Mouse (Mus musculus) spleen, postnatal 10 days (tissue): ENCODE measurements around the gene Pnrc1.

Experiments
- DNase-seq, 2 experiments: peaks; one replicate each; pipeline ENCODE4 v3.0.0; 2021 to 2022; ENCODE audit warnings: low spot score in 2 of 2

Gene Pnrc1

DNA sequence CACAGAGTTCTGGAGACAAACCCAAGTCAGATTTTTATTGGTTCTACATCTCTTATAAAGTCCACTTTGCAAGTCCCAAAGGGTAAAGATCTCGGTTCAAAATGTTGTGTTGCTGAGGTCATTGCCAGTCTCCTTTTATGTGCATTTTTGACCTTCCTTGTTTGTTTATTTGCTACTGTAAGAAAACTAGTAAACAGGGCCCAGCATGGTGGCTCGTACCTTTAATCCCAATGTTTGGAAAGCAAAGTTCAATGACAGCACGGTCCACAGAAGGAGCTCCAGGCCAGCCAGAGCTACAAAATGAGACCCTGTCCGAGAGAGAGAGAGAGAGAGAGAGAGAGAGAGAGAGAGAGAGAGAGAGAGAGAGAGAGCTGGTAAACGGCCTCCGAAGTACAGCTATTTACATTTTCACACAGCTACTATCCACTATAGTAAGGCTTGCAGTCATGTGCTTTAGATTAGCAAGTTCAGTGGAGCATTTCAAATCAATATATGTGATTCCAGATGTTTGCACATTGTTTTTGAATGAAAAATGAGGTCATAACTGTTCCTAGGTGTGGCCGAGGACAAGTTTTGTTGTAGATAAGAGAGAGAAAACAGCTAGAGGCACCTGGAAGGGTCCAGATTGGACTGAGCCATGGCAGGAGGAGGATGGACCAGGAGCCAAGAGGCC, 65.8 kb downstream of the Pnrc1 start:
- no peak for DNase-seq

- no peak for DNase-seq
Measured at GRCm38 (mm10) chr4:33221847-33222246, 68.1 kb downstream of the Pnrc1 start.

DNA sequence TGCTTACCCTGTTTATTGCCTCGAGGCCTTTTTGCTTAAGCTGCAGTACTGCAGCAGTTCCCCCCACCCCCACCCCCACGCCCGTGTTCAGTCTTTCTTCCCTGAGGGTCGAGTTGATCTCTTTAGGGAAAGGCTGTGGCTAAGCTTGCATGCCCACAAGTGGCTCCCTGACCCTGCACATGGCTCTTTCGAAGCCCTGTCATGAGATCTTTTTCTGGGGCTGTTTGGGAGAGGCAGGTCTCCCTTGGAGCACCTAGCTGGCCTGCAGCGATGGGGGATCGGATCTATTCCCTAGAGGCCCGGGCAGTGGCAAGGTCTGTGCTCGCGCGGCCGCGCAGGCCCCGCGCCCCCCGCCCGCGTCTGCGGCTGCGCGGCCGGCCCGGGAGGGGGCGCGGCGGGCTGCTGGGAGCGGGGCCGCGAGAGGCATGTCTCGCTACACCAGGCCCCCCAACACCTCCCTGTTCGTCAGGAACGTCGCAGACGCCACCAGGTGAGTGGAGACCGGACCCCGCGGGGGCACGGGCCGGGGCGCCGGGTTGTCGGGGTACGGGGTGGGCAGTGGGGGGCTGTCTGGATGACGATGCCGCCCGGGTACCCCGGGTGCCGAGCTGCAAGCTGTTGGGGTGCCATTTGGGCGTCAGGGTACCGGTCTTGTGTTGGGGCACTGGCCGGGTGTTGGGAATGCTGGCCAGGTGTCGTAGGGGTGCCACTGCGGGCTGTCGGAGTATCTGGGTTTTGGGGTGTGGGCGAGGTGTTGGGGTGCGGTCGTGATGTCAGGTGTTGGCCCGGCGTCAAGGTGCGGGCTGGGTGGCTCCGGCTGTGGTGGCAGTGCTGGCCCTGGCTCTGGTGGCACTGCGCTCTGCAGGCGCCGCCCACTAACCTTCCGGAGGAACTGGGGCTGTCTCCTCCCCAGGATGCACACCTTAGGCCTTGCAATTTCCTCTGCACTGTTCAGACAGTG, 80.8 kb downstream of the Pnrc1 start, which contains the start of gene Srsf12:
Gene Srsf12 (plus strand): TSS at position 111 of the 961 bp plus-strand sequence.
- DNase-seq, result peak in 1 of 2 experiments; percentile 38

GRCm38 (mm10) chr4:33207551-33207950, 82.4 kb downstream of the Pnrc1 start:
- DNase-seq, result no peak

DNA sequence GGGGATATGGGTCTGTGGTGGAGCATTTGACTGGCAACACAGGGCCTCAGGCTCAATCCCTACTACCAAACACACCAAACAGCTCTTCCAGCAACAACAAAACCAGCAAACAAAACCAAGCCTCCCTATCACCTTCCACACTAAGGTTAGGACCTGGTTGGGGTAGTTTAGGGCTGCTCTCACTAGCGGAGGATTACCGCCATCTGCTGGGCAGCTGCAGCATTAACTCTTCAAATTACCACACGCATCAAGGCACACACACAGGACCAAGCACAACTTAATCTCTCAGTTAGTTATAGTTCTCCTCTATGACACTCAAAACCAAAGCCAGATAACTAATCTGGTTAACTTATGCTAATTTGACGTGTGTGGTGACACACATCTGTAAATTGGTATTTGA, 85.3 kb downstream of the Pnrc1 start:
- peak; percentile 13 to 71 for DNase-seq

DNA sequence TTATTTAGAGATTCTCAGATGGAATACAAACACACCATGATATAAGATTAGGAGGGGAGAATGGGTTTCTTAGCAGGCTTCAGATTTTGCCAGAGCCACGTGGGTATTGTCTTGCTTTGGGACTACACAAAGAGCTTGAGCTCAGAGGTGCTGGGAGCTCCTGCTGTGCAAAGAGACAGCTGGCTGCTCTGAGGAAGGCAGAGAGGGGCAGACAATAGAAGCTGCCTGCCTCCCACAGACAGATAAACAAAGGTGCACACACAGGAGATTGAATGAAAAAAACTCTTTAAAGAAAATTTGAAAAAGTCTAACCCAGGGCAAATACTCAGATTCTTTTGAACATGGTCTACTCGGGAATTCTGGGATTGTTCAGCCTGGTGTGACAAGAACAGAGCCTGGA, 91.8 kb downstream of the Pnrc1 start:
- no peak for DNase-seq
